Mouse (Mus musculus) liver, embryonic 14.5 days (tissue): ENCODE data around the gene Gnaq.

Source experiments
- CTCF ChIP-seq: IDR thresholded peaks from 2 replicates; pipeline ENCODE4 v1.5.1; 2016; ENCODE audit warnings: antibody characterized with exemption, low read depth, control low read depth
- EP300 ChIP-seq: IDR thresholded peaks from 2 replicates; pipeline ENCODE4 v1.6.1; 2016; ENCODE audit warnings: antibody characterized with exemption, low read depth

- TF ChIP-seq CTCF (no peak), EP300 (no peak)
These were observed 278.7 kb downstream of the Gnaq start for GRCm38 (mm10) chr19:16411302-16411701.
